Mouse (Mus musculus): ENCODE measurements at regions not wholly inside any gene's neighbourhood (a gene's known extent, or its start where the extent isn't known, plus 50 kb on each side); places are given as distances from the start of the nearest gene placed in this dataset.
A peak's percentile ranks its signal among the peaks of the same experiment; 100 is the strongest.

- Histone ChIP-seq H3K27ac (ENCODE audit: control insufficient read depth, low read depth, low read length) (no peak overlapping the region), H3K27me3 (ENCODE audit: control insufficient read depth in 1 of 2, insufficient read depth in 2 of 2, low read length in 2 of 2) (no peaks in the 10 kb centered on the region), H3K36me3 (ENCODE audit: control insufficient read depth in 1 of 2, insufficient read depth in 2 of 2, low read length in 2 of 2) (no peaks in the 10 kb centered on the region; a peak in 1 of 4 replicates), H3K9ac (ENCODE audit: control insufficient read depth, low read depth, low read length, poor library complexity, severe bottlenecking) (no peak overlapping the region), H3K4me3 (ENCODE audit: control insufficient read depth in 1 of 2, insufficient read depth in 1 of 2, low read depth in 2 of 2, low read length in 2 of 2) (no peak overlapping the region), H3K4me1 (ENCODE audit: control insufficient read depth in 1 of 2, insufficient read depth in 2 of 2, low read length in 2 of 2) (peaks cover 0 to 8% of the 10 kb centered on the region in 2 experiments; a peak in 2 of 4 replicates), H3K79me2 (ENCODE audit: control insufficient read depth, insufficient read depth, low read length, poor library complexity) (no peaks in the 10 kb centered on the region), H3K9me3 (replicated peaks; ENCODE audit: insufficient read depth, low read length) (no peaks in the 10 kb centered on the region)
- TF ChIP-seq GATA1 (IDR thresholded peaks at IDR 0.05; ENCODE audit: low read depth, low read length) (no peak), EP300 (IDR thresholded peaks at IDR 0.05; ENCODE audit: low read depth in 1 of 2, low read length in 2 of 2) (0 out of 4 replicates have a peak, but pooled peaks of 1 of the 2 experiments have one; percentile 43), NRF1 (IDR thresholded peaks at IDR 0.05; ENCODE audit: insufficient read depth, low read depth, low read length, poor library complexity, severe bottlenecking) (no peak)
- DNase-seq (ENCODE audit: low read depth, low spot score): no peak
Measured at GRCm38 (mm10) chr2:92694797-92695196, 95.3 kb downstream of the Chst1 start.

DNA sequence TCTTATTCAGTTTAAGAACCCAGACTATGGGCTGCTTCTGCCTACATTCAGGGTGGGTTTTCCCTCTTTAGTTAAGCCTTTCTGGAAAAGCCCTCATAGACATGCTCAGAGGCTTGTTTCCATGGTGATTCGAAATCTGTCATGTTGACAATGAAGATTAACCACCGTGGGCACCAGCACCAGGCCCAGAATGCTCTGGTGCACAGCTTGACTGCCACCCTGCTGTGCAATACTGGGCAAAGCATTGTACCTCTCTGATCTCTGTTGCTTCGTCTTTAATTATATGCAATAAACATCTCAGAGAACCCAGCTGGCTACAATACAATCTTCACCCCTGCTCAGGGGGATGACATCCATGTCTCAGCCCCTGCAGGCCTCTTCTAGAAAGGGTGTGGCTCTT lies 96.4 kb downstream of the Chst1 start:
- Histone ChIP-seq H3K36me3 (ENCODE audit: control insufficient read depth in 1 of 2, insufficient read depth in 2 of 2, low read length in 2 of 2) (no peaks in the 10 kb centered on the region; a peak in 1 of 4 replicates), H3K9me3 (replicated peaks; ENCODE audit: insufficient read depth, low read length) (no peaks in the 10 kb centered on the region), H3K27ac (ENCODE audit: control insufficient read depth, low read depth, low read length) (no peak overlapping the region), H3K27me3 (ENCODE audit: control insufficient read depth in 1 of 2, insufficient read depth in 2 of 2, low read length in 2 of 2) (no peaks in the 10 kb centered on the region), H3K9ac (ENCODE audit: control insufficient read depth, low read depth, low read length, poor library complexity, severe bottlenecking) (no peak overlapping the region), H3K4me3 (ENCODE audit: control insufficient read depth in 1 of 2, insufficient read depth in 1 of 2, low read depth in 2 of 2, low read length in 2 of 2) (no peak overlapping the region), H3K4me1 (ENCODE audit: control insufficient read depth in 1 of 2, insufficient read depth in 2 of 2, low read length in 2 of 2) (peaks cover 0 to 8% of the 10 kb centered on the region in 2 experiments; a peak in 2 of 4 replicates), H3K79me2 (ENCODE audit: control insufficient read depth, insufficient read depth, low read length, poor library complexity) (no peaks in the 10 kb centered on the region)
- DNase-seq (ENCODE audit: low read depth, low spot score): no peak
- TF ChIP-seq MEF2A (IDR thresholded peaks at IDR 0.05; ENCODE audit: extremely low read depth, insufficient replicate concordance, low read depth, low read length, poor library complexity, severe bottlenecking) (no peak), GABPA (IDR thresholded peaks at IDR 0.05; ENCODE audit: low read depth, low read length) (no peak), JUND (IDR thresholded peaks at IDR 0.05; ENCODE audit: low read depth, low read length) (no peak), MYB (IDR thresholded peaks at IDR 0.05; ENCODE audit: low read depth, low read length) (no peak), SMC3 (IDR thresholded peaks at IDR 0.05; ENCODE audit: low read depth, low read length) (no peak), POLR2A (IDR thresholded peaks at IDR 0.05; ENCODE audit: control insufficient read depth in 1 of 2, insufficient read depth in 1 of 2, low read depth in 1 of 2, low read length in 2 of 2, poor library complexity in 1 of 2) (no peak), RCOR1 (IDR thresholded peaks at IDR 0.05; ENCODE audit: low read depth, low read length) (no peak), ELF1 (IDR thresholded peaks at IDR 0.05; ENCODE audit: low read depth, low read length) (no peak), CHD1 (IDR thresholded peaks at IDR 0.05; ENCODE audit: low read depth, low read length) (no peak), BHLHE40 (IDR thresholded peaks at IDR 0.05; ENCODE audit: borderline replicate concordance, low read depth, low read length) (no peak), TCF12 (IDR thresholded peaks at IDR 0.05; ENCODE audit: low read depth, low read length) (no peak), USF2 (IDR thresholded peaks at IDR 0.05; ENCODE audit: borderline replicate concordance in 1 of 2, insufficient read depth in 1 of 2, low read depth in 1 of 2, low read length in 2 of 2) (no peak), ETS1 (IDR thresholded peaks at IDR 0.05; ENCODE audit: low read depth, low read length) (no peak), HCFC1 (IDR thresholded peaks at IDR 0.05; ENCODE audit: low read depth, low read length) (no peak), RAD21 (IDR thresholded peaks at IDR 0.05; ENCODE audit: low read depth, low read length) (no peak), ZC3H11A (IDR thresholded peaks at IDR 0.05; ENCODE audit: low read depth, low read length) (no peak), MXI1 (IDR thresholded peaks at IDR 0.05; ENCODE audit: low read depth, low read length) (no peak), CHD2 (IDR thresholded peaks at IDR 0.05; ENCODE audit: low read length) (no peak)
